Mouse (Mus musculus): ENCODE data around the gene Pced1b. TPM values are rescaled to one million over a fixed set of nuclear protein-coding genes. Genes with fewer than 3 reads are reported as not detected.

Gene Pced1b
- polyA plus RNA-seq, 1 experiment from 2014 or later, result 4.5 TPM

DNA sequence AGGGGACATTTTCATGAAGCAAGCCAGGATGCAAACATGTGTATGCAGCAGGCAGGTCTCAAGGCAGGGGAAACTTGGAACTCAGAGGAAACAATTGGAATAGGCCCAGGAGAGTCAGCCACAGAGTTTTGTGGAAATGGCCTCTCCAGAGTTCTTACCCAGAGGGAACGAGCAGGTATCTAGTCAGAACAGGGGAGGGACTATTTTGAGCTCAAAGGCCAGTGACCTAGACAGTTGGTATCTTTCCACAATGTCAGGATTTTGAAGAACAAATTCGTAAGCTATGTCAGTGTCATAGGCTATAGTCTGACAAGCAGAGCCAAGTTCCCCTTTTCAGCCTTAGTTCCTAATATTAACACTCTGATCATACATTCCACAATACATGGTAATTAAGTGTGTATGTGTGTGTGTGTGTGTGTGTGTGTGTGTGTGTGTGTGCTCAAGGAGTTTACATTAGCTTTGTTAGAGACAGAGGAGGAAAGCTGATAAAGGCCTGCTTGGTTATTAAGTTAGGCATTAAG is 168.6 kb downstream of the Pced1b start:
- WGBS, result 89% methylated on average over 2 of the region's 2 CpGs

DNA sequence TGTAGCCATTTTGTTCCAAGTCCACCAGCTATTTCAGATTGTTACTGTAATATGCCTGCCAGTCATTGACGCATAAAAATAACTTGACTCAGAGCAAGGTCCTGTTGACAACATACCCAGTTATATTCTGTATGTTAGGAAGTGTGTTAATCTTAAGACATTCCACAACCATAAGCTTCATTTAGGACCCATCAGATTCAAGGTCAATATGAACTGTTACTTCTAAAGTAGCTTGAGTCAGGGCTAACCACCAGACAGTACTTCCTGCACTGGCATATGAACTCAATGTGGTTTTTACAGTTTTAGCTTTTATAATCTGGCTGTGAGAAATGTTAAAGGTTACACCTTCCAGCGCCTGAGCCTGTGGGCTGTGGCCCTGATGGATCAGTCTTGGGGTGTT is 173.4 kb downstream of the Pced1b start:
- Histone ChIP-seq H3K4me3 (ENCODE audit: low read length) (no peak overlapping the region), H3K9me3 (ENCODE audit: control insufficient read depth, low read length) (no peaks in the 10 kb centered on the region), H3K4me2 (ENCODE audit: low read length) (no peak overlapping the region), H3K4me1 (ENCODE audit: control insufficient read depth, insufficient read depth, low read depth, low read length) (no peaks in the 10 kb centered on the region), H3K27me3 (replicated peaks; ENCODE audit: control insufficient read depth, insufficient read depth, low read length) (no peaks in the 10 kb centered on the region), H3K36me3 (ENCODE audit: control insufficient read depth, insufficient read depth, low read length) (no peaks in the 10 kb centered on the region), H3K27ac (ENCODE audit: low read depth, low read length) (no peak overlapping the region), H3K9ac (ENCODE audit: low read depth, low read length) (no peak overlapping the region)
- ATAC-seq, result no peak
- 89% methylated on average over 2 of the region's 2 CpGs for WGBS

More for the DNA sequence above, 168.6 kb downstream of the Pced1b start:
- H3K36me3 ChIP-seq (ENCODE audit: control insufficient read depth, insufficient read depth, low read length), result no peaks in the 10 kb centered on the region
- H3K4me3 ChIP-seq (ENCODE audit: low read length), result no peak overlapping the region
- no peak overlapping the region for H3K4me2 ChIP-seq (ENCODE audit: low read length)
- H3K27me3 ChIP-seq (replicated peaks; ENCODE audit: control insufficient read depth, insufficient read depth, low read length), result no peaks in the 10 kb centered on the region
- no peak overlapping the region for H3K9ac ChIP-seq (ENCODE audit: low read depth, low read length)
- H3K27ac ChIP-seq (ENCODE audit: low read depth, low read length), result no peak overlapping the region; the same call in 1 of the 2 replicates
- 0 out of 2 replicates have a peak, but pooled peaks cover 3% of the 10 kb centered on the region for H3K9me3 ChIP-seq (ENCODE audit: control insufficient read depth, low read length)
- ATAC-seq, result no peak
- no peaks in the 10 kb centered on the region for H3K4me1 ChIP-seq (ENCODE audit: control insufficient read depth, insufficient read depth, low read depth, low read length)

DNA sequence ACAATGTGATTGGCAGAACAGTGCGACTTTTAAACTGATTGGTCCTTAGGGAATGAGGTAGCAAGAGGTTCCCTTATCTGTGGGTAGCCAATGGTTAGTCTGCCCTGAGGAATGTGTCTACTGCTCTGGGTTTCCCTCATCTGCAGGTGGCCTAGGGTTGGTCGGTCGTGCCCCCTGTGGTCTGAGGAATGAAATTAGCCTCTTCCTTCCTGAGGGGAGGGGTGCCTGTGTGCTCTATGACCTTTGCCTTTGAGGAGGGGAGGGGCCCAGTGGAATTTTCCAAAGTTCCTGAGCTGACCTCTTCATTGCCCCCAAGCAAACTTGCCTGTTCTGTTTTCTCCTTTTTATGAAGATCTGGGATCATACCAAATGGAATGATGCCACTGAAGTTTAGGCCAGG is 174.6 kb downstream of the Pced1b start:
- 74% methylated on average over 3 of the region's 3 CpGs for WGBS
- Histone ChIP-seq H3K9me3 (ENCODE audit: control insufficient read depth, low read length) (no peaks in the 10 kb centered on the region), H3K27ac (ENCODE audit: low read depth, low read length) (no peak overlapping the region), H3K4me1 (ENCODE audit: control insufficient read depth, insufficient read depth, low read depth, low read length) (no peaks in the 10 kb centered on the region), H3K36me3 (ENCODE audit: control insufficient read depth, insufficient read depth, low read length) (no peaks in the 10 kb centered on the region), H3K9ac (ENCODE audit: low read depth, low read length) (no peak overlapping the region), H3K4me3 (ENCODE audit: low read length) (no peak overlapping the region), H3K4me2 (ENCODE audit: low read length) (no peak overlapping the region), H3K27me3 (replicated peaks; ENCODE audit: control insufficient read depth, insufficient read depth, low read length) (no peaks in the 10 kb centered on the region)
- ATAC-seq, result no peak

DNA sequence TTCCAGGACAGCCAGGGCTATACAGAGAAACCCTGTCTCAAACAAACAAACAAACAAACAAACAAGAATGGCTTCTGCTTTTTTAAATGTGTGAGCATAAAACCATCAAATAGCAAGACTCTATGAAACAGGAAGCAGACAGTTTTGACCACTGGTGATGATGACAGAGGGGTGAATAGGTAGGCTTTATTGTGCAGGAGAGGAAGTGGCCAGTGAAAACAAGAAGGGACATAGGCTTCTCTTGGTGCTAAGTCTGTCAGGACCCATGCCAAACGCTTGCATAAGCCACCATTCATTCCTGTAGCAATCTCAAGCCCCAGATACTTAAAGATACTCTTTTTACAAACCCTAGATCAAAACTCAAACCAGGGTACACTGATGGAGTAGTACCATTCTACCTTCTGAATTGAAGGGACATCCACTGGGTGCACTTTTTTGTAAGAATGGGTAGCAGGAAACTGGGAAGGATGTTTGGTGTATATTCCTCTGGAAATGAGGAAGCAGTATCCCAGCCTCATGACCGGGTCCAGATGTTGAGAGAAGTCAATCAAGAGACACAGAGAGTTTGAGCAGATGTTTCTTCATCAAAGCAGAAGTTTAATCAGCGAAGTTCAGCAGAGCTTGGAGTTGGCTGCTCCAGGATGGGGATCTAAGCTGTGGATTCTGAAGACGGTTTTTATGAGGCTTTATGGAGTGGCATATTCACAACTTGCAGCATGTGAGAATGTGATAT is 175.5 kb downstream of the Pced1b start:
- no peak overlapping the region for H3K4me2 ChIP-seq (ENCODE audit: low read length)
- WGBS, result 79% methylated on average over 4 of the region's 4 CpGs
- H3K9me3 ChIP-seq (ENCODE audit: control insufficient read depth, low read length), result no peaks in the 10 kb centered on the region
- H3K4me3 ChIP-seq (ENCODE audit: low read length), result no peak overlapping the region
- H3K27ac ChIP-seq (ENCODE audit: low read depth, low read length), result no peak overlapping the region
- no peak for ATAC-seq
- H3K36me3 ChIP-seq (ENCODE audit: control insufficient read depth, insufficient read depth, low read length), result no peaks in the 10 kb centered on the region
- no peak overlapping the region for H3K9ac ChIP-seq (ENCODE audit: low read depth, low read length)
- no peaks in the 10 kb centered on the region for H3K27me3 ChIP-seq (replicated peaks; ENCODE audit: control insufficient read depth, insufficient read depth, low read length)
- H3K4me1 ChIP-seq (ENCODE audit: control insufficient read depth, insufficient read depth, low read depth, low read length), result no peaks in the 10 kb centered on the region

DNA sequence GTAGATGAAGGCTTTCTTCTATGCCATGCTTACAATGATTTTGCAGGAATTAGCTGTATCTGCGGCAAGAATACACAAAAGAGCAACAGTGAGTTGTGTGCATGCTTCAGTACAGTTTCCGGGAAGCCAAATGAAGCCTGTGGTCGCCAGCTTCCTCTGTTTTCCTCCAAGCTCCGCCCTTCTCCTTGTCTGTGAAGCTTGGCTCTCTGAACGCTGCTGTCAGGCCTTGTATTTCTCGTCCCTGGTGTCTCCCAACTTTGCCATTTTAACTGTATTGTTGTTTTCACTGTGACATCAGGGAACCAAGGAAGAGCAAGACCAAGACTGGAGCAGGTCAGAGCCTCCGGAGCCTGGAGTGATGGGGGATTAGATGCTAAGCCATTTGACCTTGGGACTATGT is 177.5 kb downstream of the Pced1b start:
- Histone ChIP-seq H3K9me3 (ENCODE audit: control insufficient read depth, low read length) (no peaks in the 10 kb centered on the region), H3K36me3 (ENCODE audit: control insufficient read depth, insufficient read depth, low read length) (no peaks in the 10 kb centered on the region), H3K9ac (ENCODE audit: low read depth, low read length) (no peak overlapping the region), H3K4me1 (ENCODE audit: control insufficient read depth, insufficient read depth, low read depth, low read length) (no peaks in the 10 kb centered on the region), H3K4me3 (ENCODE audit: low read length) (no peak overlapping the region), H3K27ac (ENCODE audit: low read depth, low read length) (no peak overlapping the region), H3K27me3 (replicated peaks; ENCODE audit: control insufficient read depth, insufficient read depth, low read length) (no peaks in the 10 kb centered on the region), H3K4me2 (ENCODE audit: low read length) (no peak overlapping the region)
- ATAC-seq, result no peak
- 77% methylated on average over 7 of the region's 7 CpGs for WGBS

DNA sequence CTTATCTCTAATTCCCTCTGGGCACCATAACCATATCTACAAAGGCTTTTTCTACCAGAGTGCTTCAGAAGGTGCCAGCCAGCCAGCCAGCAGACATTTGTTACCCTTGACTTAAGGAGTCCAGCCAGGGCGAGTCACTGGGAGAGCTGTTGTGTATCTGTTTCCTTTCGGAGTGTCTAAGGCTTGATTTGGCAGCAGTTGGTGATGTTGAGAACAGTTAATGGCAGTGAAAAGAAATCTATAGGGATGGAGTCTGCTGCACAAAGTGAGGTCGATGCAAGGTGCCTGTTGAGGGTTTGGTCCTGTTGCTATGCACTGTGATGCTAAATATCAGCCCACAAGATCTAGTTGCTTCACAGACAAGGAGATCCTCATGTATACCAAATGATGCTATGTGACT is 178.1 kb downstream of the Pced1b start:
- ATAC-seq, result no peak
- Histone ChIP-seq H3K36me3 (ENCODE audit: control insufficient read depth, insufficient read depth, low read length) (no peaks in the 10 kb centered on the region), H3K9me3 (ENCODE audit: control insufficient read depth, low read length) (no peaks in the 10 kb centered on the region), H3K4me3 (ENCODE audit: low read length) (no peak overlapping the region), H3K9ac (ENCODE audit: low read depth, low read length) (no peak overlapping the region), H3K27me3 (replicated peaks; ENCODE audit: control insufficient read depth, insufficient read depth, low read length) (no peaks in the 10 kb centered on the region), H3K4me1 (ENCODE audit: control insufficient read depth, insufficient read depth, low read depth, low read length) (no peaks in the 10 kb centered on the region), H3K4me2 (ENCODE audit: low read length) (no peak overlapping the region), H3K27ac (ENCODE audit: low read depth, low read length) (no peak overlapping the region)
- WGBS, result 90% methylated on average over 3 of the region's 3 CpGs

DNA sequence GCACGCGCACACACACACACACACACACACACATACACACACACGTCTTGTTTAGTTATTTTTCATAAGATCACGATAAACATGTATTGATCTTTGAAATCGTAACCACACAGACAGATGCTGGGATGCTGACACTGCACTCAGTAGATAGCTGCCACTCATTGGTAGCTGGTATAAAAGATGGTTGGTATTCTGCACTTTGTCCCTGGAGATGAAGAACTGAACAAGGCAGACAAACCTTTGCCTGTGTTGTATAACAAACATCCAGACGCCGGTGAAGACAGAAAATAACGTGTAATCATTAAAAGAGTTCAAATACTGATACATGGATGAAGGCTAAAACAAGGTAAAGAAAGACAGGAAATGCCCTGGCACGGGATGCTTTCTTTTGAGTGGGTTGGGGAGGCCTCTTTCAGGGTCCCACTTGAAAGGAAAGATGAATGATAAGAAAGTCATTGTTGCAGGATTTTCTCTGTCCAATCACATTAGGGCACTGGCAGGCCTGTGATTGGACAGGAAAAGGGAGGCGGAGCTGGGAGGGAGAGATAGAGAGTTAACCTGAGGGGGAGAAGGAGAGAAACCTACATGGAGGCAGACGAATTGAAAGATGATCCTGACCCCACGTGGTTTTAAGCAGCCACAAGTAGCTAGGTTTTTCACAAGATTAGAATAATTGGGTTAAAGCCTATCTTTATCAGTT is 182.4 kb downstream of the Pced1b start:
- Histone ChIP-seq H3K36me3 (ENCODE audit: control insufficient read depth, insufficient read depth, low read length) (no peaks in the 10 kb centered on the region), H3K9me3 (ENCODE audit: control insufficient read depth, low read length) (no peaks in the 10 kb centered on the region), H3K27ac (ENCODE audit: low read depth, low read length) (no peak overlapping the region), H3K4me2 (ENCODE audit: low read length) (no peak overlapping the region), H3K4me3 (ENCODE audit: low read length) (no peak overlapping the region), H3K9ac (ENCODE audit: low read depth, low read length) (no peak overlapping the region), H3K4me1 (ENCODE audit: control insufficient read depth, insufficient read depth, low read depth, low read length) (no peaks in the 10 kb centered on the region), H3K27me3 (replicated peaks; ENCODE audit: control insufficient read depth, insufficient read depth, low read length) (no peaks in the 10 kb centered on the region)
- 92% methylated on average over 12 of the region's 12 CpGs for WGBS
- ATAC-seq, result no peak

DNA sequence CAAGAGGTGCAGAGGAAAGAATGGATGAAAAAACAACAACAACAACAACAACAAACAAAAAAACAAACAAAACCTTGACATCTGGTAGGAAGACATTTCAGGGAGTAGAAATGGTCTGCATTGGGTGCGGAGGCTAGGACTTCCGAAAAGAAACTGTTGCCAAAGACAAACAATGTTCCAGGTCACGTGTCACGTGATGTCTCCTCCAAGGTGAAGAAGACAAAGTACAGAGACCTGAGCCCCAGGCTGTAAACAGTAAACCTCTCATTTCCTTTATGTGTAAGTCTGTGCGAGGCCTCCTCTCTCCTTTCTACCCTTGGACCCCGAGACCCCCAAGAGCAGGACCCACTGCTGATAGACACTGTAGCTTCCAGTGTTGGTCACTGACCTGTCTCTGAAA is 184.6 kb downstream of the Pced1b start:
- no peaks in the 10 kb centered on the region for H3K36me3 ChIP-seq (ENCODE audit: control insufficient read depth, insufficient read depth, low read length)
- no peaks in the 10 kb centered on the region for H3K9me3 ChIP-seq (ENCODE audit: control insufficient read depth, low read length)
- H3K27ac ChIP-seq (ENCODE audit: low read depth, low read length), result no peak overlapping the region
- no peak overlapping the region for H3K4me2 ChIP-seq (ENCODE audit: low read length)
- no peak for ATAC-seq
- no peak overlapping the region for H3K4me3 ChIP-seq (ENCODE audit: low read length)
- no peak overlapping the region for H3K9ac ChIP-seq (ENCODE audit: low read depth, low read length)
- H3K27me3 ChIP-seq (replicated peaks; ENCODE audit: control insufficient read depth, insufficient read depth, low read length), result no peaks in the 10 kb centered on the region
- no peaks in the 10 kb centered on the region for H3K4me1 ChIP-seq (ENCODE audit: control insufficient read depth, insufficient read depth, low read depth, low read length)
- 97% methylated on average over 6 of the region's 6 CpGs for WGBS

DNA sequence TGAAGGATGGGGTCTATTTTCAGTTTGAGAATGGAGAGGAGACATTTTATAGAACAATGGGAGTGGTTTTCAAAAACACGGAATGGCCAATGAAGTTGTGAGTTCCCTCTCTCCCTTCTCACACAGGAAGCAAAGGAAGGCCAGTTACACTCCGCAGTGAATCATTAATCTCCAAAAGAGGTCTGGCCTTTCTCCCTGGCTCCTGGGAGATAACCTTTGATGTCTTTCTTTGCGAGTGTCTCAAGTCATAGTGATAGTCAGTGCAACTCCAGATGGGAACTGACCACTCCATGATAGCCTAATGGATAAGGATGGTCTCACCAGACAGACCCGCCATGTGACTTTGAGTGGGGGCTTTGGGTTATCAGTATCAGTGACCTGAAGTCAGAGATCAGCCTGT is 185.3 kb downstream of the Pced1b start:
- Histone ChIP-seq H3K9me3 (ENCODE audit: control insufficient read depth, low read length) (no peaks in the 10 kb centered on the region), H3K9ac (ENCODE audit: low read depth, low read length) (no peak overlapping the region), H3K4me2 (ENCODE audit: low read length) (no peak overlapping the region), H3K27me3 (replicated peaks; ENCODE audit: control insufficient read depth, insufficient read depth, low read length) (no peaks in the 10 kb centered on the region), H3K27ac (ENCODE audit: low read depth, low read length) (no peak overlapping the region), H3K36me3 (ENCODE audit: control insufficient read depth, insufficient read depth, low read length) (no peaks in the 10 kb centered on the region), H3K4me3 (ENCODE audit: low read length) (no peak overlapping the region), H3K4me1 (ENCODE audit: control insufficient read depth, insufficient read depth, low read depth, low read length) (no peaks in the 10 kb centered on the region)
- WGBS, result 63% methylated on average over 4 of the region's 4 CpGs
- no peak for ATAC-seq

Data from hindbrain, embryonic 16.5 days (tissue).